Mouse (Mus musculus) midbrain, embryonic 10.5 days (tissue): ENCODE measurements around the gene Irx2. TPM values are rescaled to one million over a fixed set of nuclear protein-coding genes. Genes with fewer than 3 reads are reported as not detected.

Experiments used
- DNase-seq: peaks from one replicate; pipeline ENCODE4 v3.0.0-alpha.2; 2017; ENCODE audit warnings: low spot score
- H3K27ac ChIP-seq: fragments of 300-500 bp; sonication (generic); replicated peaks from 2 replicates; pipeline ENCODE4 v1.5.1; 2016; ENCODE audit warnings: mild to moderate bottlenecking
- H3K27me3 ChIP-seq: fragments of 300-500 bp; sonication (generic); 2 replicates; pipeline ENCODE4 v1.6.1; 2016; ENCODE audit warnings: low read depth, mild to moderate bottlenecking; ENCODE audit not compliant: poor library complexity, severe bottlenecking
- H3K36me3 ChIP-seq: fragments of 300-500 bp; sonication (generic); 2 replicates; pipeline ENCODE4 v1.6.1; 2016; ENCODE audit warnings: mild to moderate bottlenecking, moderate library complexity
- H3K4me1 ChIP-seq: fragments of 300-500 bp; sonication (generic); 2 replicates; pipeline ENCODE4 v1.6.1; 2016
- H3K4me3 ChIP-seq: fragments of 300-500 bp; sonication (generic); 2 replicates; pipeline ENCODE4 v1.5.1; 2016; ENCODE audit warnings: mild to moderate bottlenecking, moderate library complexity
- H3K9me3 ChIP-seq: fragments of 300-500 bp; sonication (generic); replicated peaks from 2 replicates; pipeline ENCODE4 v1.6.1; 2016; ENCODE audit warnings: mild to moderate bottlenecking
- WGBS: fragments of 180-500 bp; shearing (Covaris S2); methylation state at CpG from one replicate; pipeline ENCODE4 v1.1.7; 2016; 5-methylcytosine and 5-hydroxymethylcytosine counted together
- polyA plus RNA-seq: library from polyadenylated mRNA; unstranded; fragments of >200 nt; fragmentation: Nextera tagmentation; extraction: Ambion mirVana; gene quantifications from 2 replicates; pipeline ENCODE4 v1.2.1, GENCODE M21; 2016

The Irx2 gene
- polyA plus RNA-seq, 1 experiment from 2014 or later = 26.8 TPM

GRCm38 (mm10) chr13:72628935-72629631, 463 bp downstream of the Irx2 start:
- peaks cover 90% of the 10 kb centered on the region for H3K4me1 ChIP-seq

GRCm38 (mm10) chr13:72629806-72630205, 1.2 kb downstream of the Irx2 start:
- Histone ChIP-seq H3K27me3 (peaks cover 99% of the 10 kb centered on the region), H3K36me3 (peaks cover 31% of the 10 kb centered on the region), H3K4me1 (peaks cover 90% of the 10 kb centered on the region), H3K4me3 (peak overlapping the region; percentile 91), H3K27ac (peak overlapping the region; percentile 98), H3K9me3 (no peaks in the 10 kb centered on the region)
- DNase-seq = no peak
- WGBS = 1% methylated on average over 13 of the region's 13 CpGs

More at GRCm38 (mm10) chr13:72628935-72629631, 463 bp downstream of the Irx2 start:
- Histone ChIP-seq H3K27me3 (peaks cover 99% of the 10 kb centered on the region), H3K36me3 (peaks cover 31% of the 10 kb centered on the region), H3K9me3 (no peaks in the 10 kb centered on the region), H3K27ac (peak overlapping the region; percentile 98), H3K4me3 (peak overlapping the region; percentile 91)
- WGBS = under 1% methylated on average over 83 of the region's 88 CpGs
- DNase-seq = peak; percentile 73

GRCm38 (mm10) chr13:72630501-72631372, 2.1 kb downstream of the Irx2 start:
- Histone ChIP-seq H3K4me3 (peak overlapping the region; percentile 91), H3K36me3 (peaks cover 31% of the 10 kb centered on the region), H3K9me3 (no peaks in the 10 kb centered on the region), H3K27me3 (peaks cover 99% of the 10 kb centered on the region), H3K27ac (peak overlapping the region; percentile 98), H3K4me1 (peaks cover 90% of the 10 kb centered on the region)
- under 1% methylated on average over 60 of the region's 60 CpGs for WGBS
- peak; percentile 65 for DNase-seq

GRCm38 (mm10) chr13:72631373-72632021, 2.9 kb downstream of the Irx2 start:
- Histone ChIP-seq H3K36me3 (peaks cover 31% of the 10 kb centered on the region), H3K27ac (peak overlapping the region; percentile 98), H3K27me3 (peaks cover 99% of the 10 kb centered on the region), H3K9me3 (no peaks in the 10 kb centered on the region), H3K4me3 (peak overlapping the region; percentile 91), H3K4me1 (peaks cover 90% of the 10 kb centered on the region)
- WGBS = under 1% methylated on average over 62 of the region's 62 CpGs
- no peak for DNase-seq

GRCm38 (mm10) chr13:72632361-72632760, 3.7 kb downstream of the Irx2 start:
- peaks cover 31% of the 10 kb centered on the region for H3K36me3 ChIP-seq
- peak overlapping the region; percentile 98 for H3K27ac ChIP-seq
- peaks cover 90% of the 10 kb centered on the region for H3K4me1 ChIP-seq
- peak; percentile 31 for DNase-seq
- H3K27me3 ChIP-seq = peaks cover 99% of the 10 kb centered on the region
- 3% methylated on average over 6 of the region's 6 CpGs for WGBS
- peak overlapping the region; percentile 91 for H3K4me3 ChIP-seq
- H3K9me3 ChIP-seq = no peaks in the 10 kb centered on the region

DNA sequence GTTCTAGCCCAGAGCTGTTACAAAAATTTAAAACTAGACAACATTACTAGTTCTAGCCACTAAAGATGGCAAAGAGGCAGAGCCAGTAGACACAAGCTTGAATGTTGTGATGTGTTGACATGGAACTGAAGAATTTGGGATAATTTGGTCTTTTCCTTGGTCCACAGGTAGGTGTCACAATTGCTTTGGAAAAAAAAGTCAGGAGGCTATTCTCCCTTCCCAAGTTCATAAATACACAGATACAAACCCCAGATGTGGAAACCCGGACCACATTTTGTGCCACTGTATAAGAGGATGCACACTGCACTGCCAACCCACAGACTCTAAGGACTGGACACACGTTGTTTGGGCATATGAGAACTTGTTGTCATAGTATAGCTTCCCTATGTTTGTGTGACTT, 4.5 kb downstream of the Irx2 start:
- 34% methylated on average over 2 of the region's 2 CpGs for WGBS
- peak; percentile 14 for DNase-seq
- H3K4me1 ChIP-seq = peaks cover 90% of the 10 kb centered on the region
- H3K36me3 ChIP-seq = peaks cover 31% of the 10 kb centered on the region
- no peaks in the 10 kb centered on the region for H3K9me3 ChIP-seq
- H3K27ac ChIP-seq = peak overlapping the region; percentile 98; the same call in 1 of the 2 replicates
- H3K4me3 ChIP-seq = peak overlapping the region; percentile 91
- peaks cover 99% of the 10 kb centered on the region for H3K27me3 ChIP-seq

DNA sequence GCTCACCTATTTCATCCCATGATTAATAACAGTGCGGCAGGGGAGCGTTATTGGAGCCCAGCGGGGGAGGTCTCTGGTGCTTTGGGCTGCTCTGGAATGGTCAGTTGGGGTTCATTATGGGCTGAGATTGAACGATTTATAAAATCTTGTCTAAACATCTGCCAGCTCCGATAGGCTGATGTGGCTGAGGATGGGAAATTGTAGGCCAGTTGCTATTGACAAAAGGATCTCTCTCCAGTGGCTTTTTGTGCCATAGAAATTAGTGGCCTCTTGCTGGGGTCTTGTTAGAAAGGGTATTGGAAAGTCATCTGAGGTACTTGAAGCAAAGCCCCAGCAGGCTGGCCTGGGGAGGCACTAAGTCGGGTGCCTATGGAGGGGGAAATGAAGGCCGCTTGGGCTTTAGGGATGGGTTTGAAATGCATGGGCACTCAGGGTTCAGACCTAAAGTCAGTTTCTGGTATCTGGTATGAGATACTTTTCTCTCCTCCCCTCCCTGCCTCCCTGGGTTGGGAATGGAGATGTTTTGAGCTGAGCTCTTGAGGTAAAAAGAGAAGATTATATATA, 6.2 kb downstream of the Irx2 start:
- no peaks in the 10 kb centered on the region for H3K9me3 ChIP-seq
- H3K4me1 ChIP-seq = peaks cover 97% of the 10 kb centered on the region
- H3K36me3 ChIP-seq = peaks cover 31% of the 10 kb centered on the region
- H3K27ac ChIP-seq = peak overlapping the region; percentile 17; the same call in 1 of the 2 replicates
- H3K4me3 ChIP-seq = peak overlapping the region; percentile 91
- 8% methylated on average over 7 of the region's 7 CpGs for WGBS
- peak; percentile 38 for DNase-seq
- H3K27me3 ChIP-seq = peaks cover 100% of the 10 kb centered on the region

- peaks cover 92% of the 10 kb centered on the region for H3K4me1 ChIP-seq
- H3K4me3 ChIP-seq = peak overlapping the region; percentile 91
- H3K36me3 ChIP-seq = peaks cover 21% of the 10 kb centered on the region
- peak; percentile 69 for DNase-seq
- peaks cover 100% of the 10 kb centered on the region for H3K27me3 ChIP-seq
- H3K9me3 ChIP-seq = no peaks in the 10 kb centered on the region
- under 1% methylated on average over 20 of the region's 20 CpGs for WGBS
- H3K27ac ChIP-seq = peak overlapping the region; percentile 69
These were observed 7.8 kb downstream of the Irx2 start for GRCm38 (mm10) chr13:72636331-72636851.

DNA sequence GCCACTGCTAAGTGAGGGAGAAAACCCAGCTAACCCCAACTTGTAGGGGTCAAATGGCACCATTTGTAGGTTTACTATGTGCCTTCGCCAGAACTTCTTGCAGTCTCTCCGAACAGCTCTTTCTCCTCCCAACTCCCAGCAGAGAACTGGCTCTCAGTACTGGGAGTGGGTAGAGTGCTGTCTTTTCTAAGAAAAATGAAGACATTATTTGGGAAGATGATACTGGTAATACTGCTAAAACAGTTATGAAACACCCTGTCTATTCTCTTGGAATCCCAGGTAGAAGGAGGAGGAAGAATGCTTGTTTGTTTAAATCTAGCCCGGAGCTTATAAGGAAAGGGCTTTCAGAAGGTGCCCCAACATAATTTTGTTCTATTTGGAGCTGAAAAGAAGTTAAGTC, 8.9 kb downstream of the Irx2 start:
- Histone ChIP-seq H3K36me3 (peaks cover 10% of the 10 kb centered on the region), H3K4me3 (no peak overlapping the region), H3K27ac (no peak overlapping the region), H3K27me3 (peaks cover 100% of the 10 kb centered on the region), H3K9me3 (no peaks in the 10 kb centered on the region), H3K4me1 (peaks cover 81% of the 10 kb centered on the region)
- DNase-seq = no peak
- WGBS = 3% methylated on average over 3 of the region's 3 CpGs

DNA sequence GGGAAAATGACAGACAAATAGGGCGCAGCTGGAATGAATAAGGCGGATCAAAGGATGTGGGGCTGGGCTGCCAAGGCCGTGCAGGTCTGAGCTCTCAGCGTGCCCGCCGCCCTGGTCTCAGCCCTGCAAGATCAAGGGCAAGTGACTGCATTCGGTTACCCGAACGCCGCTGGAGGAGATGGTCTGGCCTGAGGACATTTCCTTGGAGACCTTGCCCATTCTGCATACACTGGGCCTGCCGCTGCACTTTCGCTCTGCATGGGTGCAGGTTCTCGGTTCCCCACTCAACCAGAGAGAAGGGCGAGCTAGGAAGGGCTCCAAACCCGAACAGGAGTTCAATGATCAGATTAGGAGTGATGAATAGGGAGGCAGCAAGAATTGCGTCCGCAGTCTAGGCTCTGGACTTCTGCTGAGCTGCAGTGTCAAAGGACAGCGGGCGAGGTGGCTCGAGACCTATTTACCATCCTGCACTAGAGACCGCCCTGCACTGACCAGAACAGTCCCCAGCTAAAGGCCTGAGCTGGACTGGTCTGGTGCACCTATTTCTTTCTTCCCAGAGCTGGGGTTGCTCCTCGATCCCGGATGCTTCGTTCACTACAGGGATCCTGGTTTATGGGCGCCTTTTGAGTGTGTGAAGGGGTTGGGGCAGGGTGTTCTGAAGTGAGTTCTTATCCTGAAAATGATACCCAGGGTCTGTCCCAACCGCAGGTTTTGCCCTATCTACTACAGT, 9.9 kb downstream of the Irx2 start:
- peak; percentile 58 for DNase-seq
- peaks cover 100% of the 10 kb centered on the region for H3K27me3 ChIP-seq
- 1% methylated on average over 26 of the region's 26 CpGs for WGBS
- H3K4me1 ChIP-seq = peaks cover 71% of the 10 kb centered on the region
- no peaks in the 10 kb centered on the region for H3K36me3 ChIP-seq
- H3K27ac ChIP-seq = peak overlapping the region; percentile 75
- H3K9me3 ChIP-seq = no peaks in the 10 kb centered on the region
- H3K4me3 ChIP-seq = peak overlapping the region; percentile 51

DNA sequence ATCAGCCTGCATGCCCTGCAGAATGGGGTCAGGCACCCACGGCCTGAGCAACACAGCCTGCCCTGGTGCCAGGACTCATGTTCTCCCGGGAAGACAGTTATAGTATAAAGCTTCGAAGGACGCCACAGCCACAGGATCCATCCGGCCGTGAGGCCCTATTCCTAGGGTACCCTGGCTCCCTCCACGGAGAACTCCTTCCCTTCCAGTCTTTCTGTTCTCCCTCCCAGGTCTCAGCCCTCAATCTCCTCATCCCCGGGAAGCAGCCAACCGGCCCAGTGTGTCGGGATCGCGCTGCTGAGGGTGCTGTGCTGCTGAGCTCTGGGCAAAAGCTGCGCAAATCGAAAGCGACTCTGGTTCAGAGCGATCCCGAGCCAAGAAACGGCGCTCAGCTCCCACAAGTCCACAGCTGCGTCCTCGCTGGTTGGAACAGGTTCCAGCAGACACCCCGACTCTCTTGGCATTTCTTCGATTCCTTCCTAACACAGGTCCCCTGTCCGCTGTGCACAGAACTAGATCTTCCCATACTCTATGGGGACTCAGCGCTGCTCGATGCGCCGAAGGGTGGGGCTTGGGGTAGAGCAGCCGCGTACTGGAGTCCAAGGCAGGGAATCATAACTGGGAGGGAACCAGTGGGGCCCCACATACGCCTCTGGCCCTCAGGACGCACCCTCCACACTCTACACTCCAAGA, 11.0 kb downstream of the Irx2 start:
- H3K9me3 ChIP-seq = no peaks in the 10 kb centered on the region
- no peaks in the 10 kb centered on the region for H3K36me3 ChIP-seq
- 2% methylated on average over 32 of the region's 32 CpGs for WGBS
- peaks cover 60% of the 10 kb centered on the region for H3K4me1 ChIP-seq
- peak overlapping the region; percentile 51 for H3K4me3 ChIP-seq
- peak; percentile 69 for DNase-seq
- H3K27me3 ChIP-seq = peaks cover 95% of the 10 kb centered on the region
- peak overlapping the region; percentile 75 for H3K27ac ChIP-seq
